ENCODE assay signal across 8 mouse cellular contexts in the genomic region with DNA sequence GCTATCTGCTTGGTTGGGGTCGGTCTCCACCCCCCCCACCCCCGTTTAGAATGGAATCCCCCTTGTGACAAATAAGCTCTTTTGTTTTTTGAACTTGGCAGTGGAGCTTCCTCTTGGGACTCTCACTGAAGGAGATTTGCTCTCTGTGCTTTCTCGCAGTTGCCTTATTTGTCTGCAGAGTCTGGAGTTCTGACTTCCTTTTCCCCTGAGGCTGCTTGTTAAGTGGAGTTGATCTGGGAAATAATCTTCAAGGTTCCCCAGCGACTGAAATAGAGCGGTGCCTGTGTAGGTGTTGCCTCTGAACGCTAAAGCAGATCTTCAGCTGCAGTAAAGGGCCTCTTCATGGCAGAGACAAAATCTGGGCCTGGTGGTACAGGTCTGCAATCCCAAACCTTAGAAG. TPM values are rescaled to one million over a fixed set of nuclear protein-coding genes. Genes with fewer than 3 reads are reported as not detected.
DNase-seq lines count a peak whose midpoint lies in the region; ATAC-seq lines count a peak whose summit lies in the region.

No protein-coding gene starts in this region.

- H3K4me3 ChIP-seq in hindbrain, embryonic 16.5 days (ENCODE audit: low read length), result no peak overlapping the region
- H3K4me3 ChIP-seq in stomach, embryonic 15.5 days (replicated peaks), result no peak overlapping the region

- no peaks in the 10 kb centered on the region for H3K36me3 ChIP-seq in hindbrain, embryonic 16.5 days (ENCODE audit: control insufficient read depth, insufficient read depth, low read length)
- no peaks in the 10 kb centered on the region for H3K36me3 ChIP-seq in stomach, embryonic 15.5 days

- H3K27me3 ChIP-seq in hindbrain, embryonic 16.5 days (replicated peaks; ENCODE audit: control insufficient read depth, insufficient read depth, low read length), result no peaks in the 10 kb centered on the region
- H3K27me3 ChIP-seq in stomach, embryonic 15.5 days (replicated peaks), result no peaks in the 10 kb centered on the region

- peak; percentile 31 for DNase-seq in adrenal gland, postnatal 14 days
- DNase-seq in adrenal gland, postnatal 25 days, result no peak
- DNase-seq in right cerebral cortex, adult 18-20 months, result peak; percentile 60
- no peak for DNase-seq in right cerebral cortex, postnatal 25 days

- peaks cover 30% of the 10 kb centered on the region for H3K4me1 ChIP-seq in hindbrain, embryonic 16.5 days (ENCODE audit: control insufficient read depth, insufficient read depth, low read depth, low read length)
- peaks cover 31% of the 10 kb centered on the region for H3K4me1 ChIP-seq in stomach, embryonic 15.5 days

- H3K4me2 ChIP-seq in hindbrain, embryonic 16.5 days (ENCODE audit: low read length), result no peak overlapping the region
- H3K4me2 ChIP-seq in stomach, embryonic 15.5 days, result no peak overlapping the region

- WGBS in hindbrain, embryonic 16.5 days, result 17% methylated on average over 6 of the region's 6 CpGs
- WGBS in stomach, embryonic 15.5 days, result 18% methylated on average over 6 of the region's 6 CpGs

- no peaks in the 10 kb centered on the region for H3K9me3 ChIP-seq in hindbrain, embryonic 16.5 days (ENCODE audit: control insufficient read depth, low read length)
- H3K9me3 ChIP-seq in stomach, embryonic 15.5 days, result no peaks in the 10 kb centered on the region

- H3K27ac ChIP-seq in hindbrain, embryonic 16.5 days (ENCODE audit: low read depth, low read length), result peak overlapping the region; percentile 61
- H3K27ac ChIP-seq in stomach, embryonic 15.5 days, result peak overlapping the region; percentile 80

- H3K9ac ChIP-seq in hindbrain, embryonic 16.5 days (ENCODE audit: low read depth, low read length), result no peak overlapping the region
- no peak overlapping the region for H3K9ac ChIP-seq in stomach, embryonic 15.5 days

- ATAC-seq in hindbrain, embryonic 16.5 days, result no peak
- no peak for ATAC-seq in stomach, embryonic 15.5 days (ENCODE audit: insufficient read depth, low FRiP score, low read depth)
- no peak for ATAC-seq in erythroblast, adult 5-6 weeks (replicated peaks; ENCODE audit: low FRiP score, poor library complexity, severe bottlenecking)
- ATAC-seq in monocyte, adult 5-6 weeks (replicated peaks; ENCODE audit: insufficient number of reproducible peaks, low FRiP score, low TSS enrichment, poor library complexity, severe bottlenecking), result no peak

RNA-seq across cellular contexts. Expression of gene Reep3, which starts 18.4 kb away (rescaled TPM):
- 47.1 and 48.2 TPM in 2 replicates for total RNA-seq in adrenal gland, postnatal 14 days (2021)
- 41.5 and 41.6 TPM in 2 replicates for total RNA-seq in adrenal gland, postnatal 25 days (2021)
- polyA plus RNA-seq in hindbrain, embryonic 16.5 days (2015; fragmentation: Nextera tagmentation; extraction: Ambion mirVana), result 32.7 and 36.2 TPM in 2 replicates
- polyA plus RNA-seq in stomach, embryonic 15.5 days (2015; fragmentation: Nextera tagmentation; extraction: Ambion mirVana), result 44.3 and 47.6 TPM in 2 replicates
- 14.8 and 16.5 TPM in 2 replicates for total RNA-seq in erythroblast, adult 5-6 weeks (2015; ENCODE audit: low replicate concordance)
- 6.4 and 8.1 TPM in 2 replicates for total RNA-seq in erythroblast, adult 5-6 weeks (2017; ENCODE audit: low replicate concordance)
- total RNA-seq in monocyte, adult 5-6 weeks (2017), result 12.9 to 19.6 TPM (median 19.1 TPM) in 3 replicates

RNA-seq across cellular contexts. Expression of gene Jmjd1c, which starts 19.2 kb away (rescaled TPM):
- total RNA-seq in adrenal gland, postnatal 14 days (2021), result 56.4 and 61.4 TPM in 2 replicates
- 60.0 and 69.3 TPM in 2 replicates for total RNA-seq in adrenal gland, postnatal 25 days (2021)
- polyA plus RNA-seq in hindbrain, embryonic 16.5 days (2015; fragmentation: Nextera tagmentation; extraction: Ambion mirVana), result 33.4 and 35.5 TPM in 2 replicates
- 39.6 and 40.3 TPM in 2 replicates for polyA plus RNA-seq in stomach, embryonic 15.5 days (2015; fragmentation: Nextera tagmentation; extraction: Ambion mirVana)
- total RNA-seq in erythroblast, adult 5-6 weeks (2015; ENCODE audit: low replicate concordance), result 25.4 and 38.5 TPM in 2 replicates
- 36.3 and 39.3 TPM in 2 replicates for total RNA-seq in erythroblast, adult 5-6 weeks (2017; ENCODE audit: low replicate concordance)
- total RNA-seq in monocyte, adult 5-6 weeks (2017), result 110 to 165 TPM (median 124 TPM) in 3 replicates

Comparison
In these comparisons a context has a peak if more than half of its experiments do, and no peak if none do; other contexts are left out.
1. DNase-seq: peak in adrenal gland, postnatal 14 days (single experiment) and right cerebral cortex, adult 18-20 months (single experiment); none in adrenal gland, postnatal 25 days (single experiment) and right cerebral cortex, postnatal 25 days (single experiment).